8 mouse cellular contexts compared by ENCODE assay signal in genomic region chr11:22206611-22207010, GRCm38 (mm10).
DNase-seq lines count a peak whose midpoint lies in the region; ATAC-seq and TF ChIP-seq lines count a peak whose summit lies in the region.
"Had no signal": no experiment of that assay in that cellular context is flagged by ENCODE, and none has a peak within 500 bp of the region (broad histone marks: within the 10 kb centered on the region; RNA-seq: fewer than 3 reads in every experiment).

No protein-coding gene starts in this region.

- no peak for TF ChIP-seq POLR2A in thymus, adult 2 months (IDR thresholded peaks at IDR 0.05; ENCODE audit: control insufficient read depth, extremely low read depth, insufficient read depth, low read length, poor library complexity)

- H3K4me3 ChIP-seq in hindbrain, embryonic 15.5 days: no peak overlapping the region
- no peak overlapping the region for H3K4me3 ChIP-seq in hindbrain, embryonic 12.5 days
- H3K4me3 ChIP-seq in forebrain, postnatal 0 days (ENCODE audit: low read depth, low read length): no peak overlapping the region
- H3K4me3 ChIP-seq in thymus, adult 2 months (ENCODE audit: control insufficient read depth, insufficient read depth, low read length): no peak overlapping the region

- no peaks in the 10 kb centered on the region for H3K4me1 ChIP-seq in hindbrain, embryonic 15.5 days (replicated peaks)
- no peaks in the 10 kb centered on the region for H3K4me1 ChIP-seq in hindbrain, embryonic 12.5 days
- H3K4me1 ChIP-seq in forebrain, postnatal 0 days (ENCODE audit: insufficient read depth): no peaks in the 10 kb centered on the region; the same call in 1 of the 2 replicates
- no peaks in the 10 kb centered on the region for H3K4me1 ChIP-seq in thymus, adult 2 months (replicated peaks; ENCODE audit: control insufficient read depth, insufficient read depth, low read length)

- H3K27ac ChIP-seq in hindbrain, embryonic 15.5 days (replicated peaks): no peak overlapping the region
- H3K27ac ChIP-seq in hindbrain, embryonic 12.5 days: no peak overlapping the region
- H3K27ac ChIP-seq in forebrain, postnatal 0 days (ENCODE audit: low read depth, low read length): no peak overlapping the region
- H3K27ac ChIP-seq in thymus, adult 2 months (ENCODE audit: control insufficient read depth, insufficient read depth, low read length): no peak overlapping the region

- WGBS in hindbrain, embryonic 15.5 days: 21% methylated on average over 1 of the region's 1 CpGs
- WGBS in hindbrain, embryonic 12.5 days: 18% methylated on average over 1 of the region's 1 CpGs
- WGBS in forebrain, postnatal 0 days: 4% methylated on average over 1 of the region's 1 CpGs
- 80% methylated on average over 1 of the region's 1 CpGs for WGBS in thymus, adult 2 months

- no peaks in the 10 kb centered on the region for H3K36me3 ChIP-seq in hindbrain, embryonic 15.5 days
- no peaks in the 10 kb centered on the region for H3K36me3 ChIP-seq in hindbrain, embryonic 12.5 days
- no peaks in the 10 kb centered on the region for H3K36me3 ChIP-seq in forebrain, postnatal 0 days (ENCODE audit: insufficient read depth)
- no peaks in the 10 kb centered on the region for H3K36me3 ChIP-seq in thymus, adult 2 months (ENCODE audit: control insufficient read depth, insufficient read depth, low read length)

- no peak overlapping the region for H3K9ac ChIP-seq in hindbrain, embryonic 15.5 days
- H3K9ac ChIP-seq in hindbrain, embryonic 12.5 days: no peak overlapping the region
- no peak overlapping the region for H3K9ac ChIP-seq in forebrain, postnatal 0 days

- TF ChIP-seq CTCF in forebrain, postnatal 0 days (IDR thresholded peaks at IDR 0.05; ENCODE audit: low read depth): peak; percentile 75
- no peak for TF ChIP-seq CTCF in thymus, adult 2 months (IDR thresholded peaks at IDR 0.05; ENCODE audit: borderline replicate concordance, control insufficient read depth, extremely low read depth, insufficient read depth, low read length, poor library complexity)

- H3K4me2 ChIP-seq in hindbrain, embryonic 15.5 days: no peak overlapping the region
- no peak overlapping the region for H3K4me2 ChIP-seq in hindbrain, embryonic 12.5 days (replicated peaks)
- no peak overlapping the region for H3K4me2 ChIP-seq in forebrain, postnatal 0 days (ENCODE audit: low read depth)

- H3K27me3 ChIP-seq in hindbrain, embryonic 15.5 days: no peaks in the 10 kb centered on the region
- no peaks in the 10 kb centered on the region for H3K27me3 ChIP-seq in hindbrain, embryonic 12.5 days
- H3K27me3 ChIP-seq in forebrain, postnatal 0 days (ENCODE audit: insufficient read depth, low read length): no peaks in the 10 kb centered on the region
- H3K27me3 ChIP-seq in thymus, adult 2 months (ENCODE audit: control insufficient read depth, insufficient read depth, low read length): no peaks in the 10 kb centered on the region

- H3K9me3 ChIP-seq in hindbrain, embryonic 15.5 days: no peaks in the 10 kb centered on the region
- no peaks in the 10 kb centered on the region for H3K9me3 ChIP-seq in hindbrain, embryonic 12.5 days (replicated peaks)
- H3K9me3 ChIP-seq in forebrain, postnatal 0 days (ENCODE audit: low read length): no peaks in the 10 kb centered on the region

- ATAC-seq in hindbrain, embryonic 15.5 days (ENCODE audit: low FRiP score, low read depth): peak; percentile 79
- no peak for ATAC-seq in hindbrain, embryonic 12.5 days (ENCODE audit: low FRiP score)
- peak; percentile 96 for ATAC-seq in forebrain, postnatal 0 days

- peak; percentile 25 for DNase-seq in right cerebral cortex, adult 18-20 months
- no peak for DNase-seq in right cerebral cortex, postnatal 14 days
- peak; percentile 70 for DNase-seq in forebrain, postnatal 0 days
- DNase-seq in thymus, adult 2 months: no peak
- DNase-seq in kidney, postnatal 10 days: no peak
- DNase-seq: lung, postnatal 4 days had no signal

Comparison
In these comparisons a context has a peak if more than half of its experiments do, and no peak if none do; other contexts are left out.
1. DNase-seq: peak in right cerebral cortex, adult 18-20 months (single experiment) and forebrain, postnatal 0 days (single experiment); none in right cerebral cortex, postnatal 14 days (single experiment), thymus, adult 2 months (single experiment) and kidney, postnatal 10 days (single experiment).